Mouse (Mus musculus) hindbrain, embryonic 14.5 days (tissue): ENCODE results near the gene Ncoa3. TPM values are rescaled to one million over a fixed set of nuclear protein-coding genes. Genes with fewer than 3 reads are reported as not detected.

Experiments used
- ATAC-seq: fragments of 200-750 bp; cut with Nextera tagmentation; 2 replicates; pipeline ENCODE4 v1.8.0; 2017; ENCODE audit warnings: moderate number of reproducible peaks, mild to moderate bottlenecking, moderate TSS enrichment, moderate library complexity; ENCODE audit not compliant: low FRiP score
- DNase-seq: peaks from one replicate; pipeline ENCODE4 v3.0.0-alpha.2; 2015; ENCODE audit warnings: low spot score
- H3K27ac ChIP-seq: fragments of 300-500 bp; sonication (generic); 2 replicates; pipeline ENCODE4 v1.5.1; 2014; ENCODE audit warnings: mild to moderate bottlenecking, moderate library complexity
- H3K27me3 ChIP-seq: fragments of 300-500 bp; sonication (generic); 2 replicates; pipeline ENCODE4 v1.6.1; 2014; ENCODE audit warnings: mild to moderate bottlenecking, low read length, mixed read lengths; ENCODE audit not compliant: control insufficient read depth, insufficient read depth
- H3K36me3 ChIP-seq: fragments of 300-500 bp; sonication (generic); replicated peaks from 2 replicates; pipeline ENCODE4 v1.6.1; 2014; ENCODE audit not compliant: control insufficient read depth, insufficient read depth
- H3K4me1 ChIP-seq: fragments of 300-500 bp; sonication (generic); replicated peaks from 2 replicates; pipeline ENCODE4 v1.6.1; 2014; ENCODE audit warnings: antibody characterized with exemption, low read length, mixed read lengths; ENCODE audit not compliant: control insufficient read depth, insufficient read depth
- H3K4me2 ChIP-seq: fragments of 300-500 bp; sonication (generic); replicated peaks from 2 replicates; pipeline ENCODE4 v1.6.1; 2014; ENCODE audit warnings: mild to moderate bottlenecking, moderate library complexity
- H3K4me3 ChIP-seq: fragments of 300-500 bp; sonication (generic); replicated peaks from 2 replicates; pipeline ENCODE4 v1.5.1; 2014; ENCODE audit warnings: mild to moderate bottlenecking, low read length
- H3K9ac ChIP-seq: fragments of 300-500 bp; sonication (generic); 2 replicates; pipeline ENCODE4 v1.6.1; 2014
- H3K9me3 ChIP-seq: fragments of 300-500 bp; sonication (generic); 2 replicates; pipeline ENCODE4 v1.6.1; 2016; ENCODE audit warnings: low read length; ENCODE audit not compliant: control insufficient read depth
- WGBS: fragments of 180-500 bp; shearing (Covaris S2); extraction: QIAGEN DNeasy Blood & Tissue Kit; methylation state at CpG from one replicate; pipeline ENCODE4 v1.1.7; 2014; 5-methylcytosine and 5-hydroxymethylcytosine counted together
- polyA plus RNA-seq: library from polyadenylated mRNA; unstranded; fragments of >200 nt; fragmentation: Nextera tagmentation; extraction: Ambion mirVana; gene quantifications from 2 replicates; pipeline ENCODE4 v1.2.1, GENCODE M21; 2014

The Ncoa3 gene
- polyA plus RNA-seq, 1 experiment from 2014 or later = 15.5 TPM

DNA sequence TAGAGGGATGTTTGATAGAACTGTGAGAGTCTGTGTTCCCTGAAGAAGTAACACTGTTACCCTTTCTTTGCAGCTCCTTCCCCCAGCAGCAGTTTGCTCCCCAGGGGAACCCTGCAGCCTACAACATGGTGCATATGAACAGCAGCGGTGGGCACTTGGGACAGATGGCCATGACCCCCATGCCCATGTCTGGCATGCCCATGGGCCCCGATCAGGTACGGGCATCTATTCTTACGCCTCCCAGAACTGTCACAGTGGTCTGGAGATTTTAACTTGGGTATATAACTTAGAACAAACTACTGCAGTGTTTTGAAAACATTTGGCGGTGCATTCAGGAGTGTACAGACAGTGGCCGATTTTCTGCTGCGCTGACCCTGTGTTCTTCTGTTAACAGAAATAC lies 77.3 kb downstream of the Ncoa3 start:
- peaks cover 79% of the 10 kb centered on the region for H3K36me3 ChIP-seq
- 94% methylated on average over 7 of the region's 7 CpGs for WGBS
- no peak for DNase-seq

GRCm38 (mm10) chr2:166071481-166071880 lies 79.0 kb downstream of the Ncoa3 start:
- H3K27ac ChIP-seq = no peak overlapping the region
- H3K4me3 ChIP-seq = no peak overlapping the region
- DNase-seq (no peak), ATAC-seq (no peak)
- no peaks in the 10 kb centered on the region for H3K4me1 ChIP-seq
- H3K27me3 ChIP-seq = no peaks in the 10 kb centered on the region
- H3K36me3 ChIP-seq = peaks cover 66% of the 10 kb centered on the region
- H3K9me3 ChIP-seq = no peaks in the 10 kb centered on the region
- 94% methylated on average over 5 of the region's 5 CpGs for WGBS
- no peak overlapping the region for H3K4me2 ChIP-seq
- no peak overlapping the region for H3K9ac ChIP-seq

More for the DNA sequence above, 77.3 kb downstream of the Ncoa3 start:
- Histone ChIP-seq H3K4me3 (no peak overlapping the region), H3K27me3 (no peaks in the 10 kb centered on the region), H3K4me2 (no peak overlapping the region), H3K9ac (no peak overlapping the region), H3K4me1 (no peaks in the 10 kb centered on the region), H3K9me3 (no peaks in the 10 kb centered on the region), H3K27ac (no peak overlapping the region)
- ATAC-seq = no peak

DNA sequence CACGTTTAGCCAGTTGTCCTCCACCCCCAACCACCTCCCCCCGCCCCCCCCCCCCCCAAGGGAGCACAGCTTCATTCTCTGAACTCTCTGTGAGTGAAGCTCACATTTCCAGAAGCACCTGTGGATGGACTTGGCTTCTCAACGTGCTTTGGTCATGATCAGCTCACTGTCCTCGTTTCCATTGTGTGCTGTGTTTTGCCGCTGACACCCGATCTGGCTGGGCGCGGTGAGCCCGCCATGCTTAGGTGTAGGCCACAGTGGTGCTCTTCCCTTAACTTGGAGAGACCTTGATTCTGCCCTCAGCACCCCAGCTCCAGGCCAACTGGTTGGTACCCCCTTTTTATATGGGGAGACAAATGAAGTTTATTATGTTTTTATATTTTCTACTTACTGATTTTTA lies 79.5 kb downstream of the Ncoa3 start:
- Histone ChIP-seq H3K9ac (no peak overlapping the region), H3K4me1 (no peaks in the 10 kb centered on the region), H3K4me3 (no peak overlapping the region), H3K36me3 (peaks cover 62% of the 10 kb centered on the region), H3K4me2 (no peak overlapping the region), H3K27ac (no peak overlapping the region), H3K27me3 (no peaks in the 10 kb centered on the region), H3K9me3 (no peaks in the 10 kb centered on the region)
- no peak for DNase-seq
- WGBS = 90% methylated on average over 9 of the region's 9 CpGs
- ATAC-seq = no peak

- Histone ChIP-seq H3K4me2 (no peak overlapping the region), H3K27ac (no peak overlapping the region), H3K9ac (no peak overlapping the region), H3K27me3 (no peaks in the 10 kb centered on the region), H3K4me3 (no peak overlapping the region), H3K9me3 (no peaks in the 10 kb centered on the region), H3K4me1 (no peaks in the 10 kb centered on the region), H3K36me3 (peaks cover 50% of the 10 kb centered on the region)
- 91% methylated on average over 10 of the region's 10 CpGs for WGBS
- no peak for ATAC-seq
- DNase-seq = no peak
Measured at GRCm38 (mm10) chr2:166073082-166073481, 80.6 kb downstream of the Ncoa3 start.

GRCm38 (mm10) chr2:166074322-166074721 lies 81.9 kb downstream of the Ncoa3 start:
- DNase-seq = no peak
- Histone ChIP-seq H3K36me3 (peaks cover 41% of the 10 kb centered on the region), H3K27ac (no peak overlapping the region), H3K4me3 (no peak overlapping the region), H3K27me3 (no peaks in the 10 kb centered on the region), H3K4me2 (no peak overlapping the region), H3K4me1 (no peaks in the 10 kb centered on the region), H3K9ac (no peak overlapping the region), H3K9me3 (no peaks in the 10 kb centered on the region)
- WGBS = 63% methylated on average over 6 of the region's 6 CpGs
- ATAC-seq = no peak

GRCm38 (mm10) chr2:166077371-166077770 lies 84.9 kb downstream of the Ncoa3 start:
- Histone ChIP-seq H3K4me2 (no peak overlapping the region), H3K9ac (no peak overlapping the region), H3K9me3 (no peaks in the 10 kb centered on the region), H3K27ac (no peak overlapping the region), H3K4me1 (no peaks in the 10 kb centered on the region), H3K27me3 (no peaks in the 10 kb centered on the region), H3K36me3 (peaks cover 19% of the 10 kb centered on the region), H3K4me3 (no peak overlapping the region)
- ATAC-seq = no peak
- 93% methylated on average over 9 of the region's 9 CpGs for WGBS
- no peak for DNase-seq

DNA sequence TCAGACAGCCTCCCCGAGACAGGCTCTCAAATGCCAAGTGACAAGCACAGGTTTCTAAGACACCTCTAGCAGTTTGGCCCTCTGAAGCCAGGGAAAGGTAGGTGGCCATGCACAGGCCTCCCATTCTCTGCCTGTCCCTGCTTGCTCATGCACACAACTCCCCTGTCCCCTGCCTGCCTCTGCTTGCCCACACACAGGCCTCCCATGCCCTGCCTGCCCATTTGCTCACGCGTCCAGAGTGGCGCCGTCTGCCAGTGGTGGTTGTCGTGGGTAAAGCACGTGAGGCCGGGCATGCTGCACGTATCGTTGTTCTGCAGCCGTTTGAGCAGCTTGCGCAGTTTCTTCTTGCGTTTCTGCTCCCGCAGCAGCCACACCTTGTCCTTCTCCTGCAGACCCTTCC lies 86.8 kb downstream of the Ncoa3 start:
- no peak overlapping the region for H3K4me2 ChIP-seq
- no peak overlapping the region for H3K27ac ChIP-seq
- H3K9ac ChIP-seq = no peak overlapping the region
- 93% methylated on average over 14 of the region's 14 CpGs for WGBS
- no peaks in the 10 kb centered on the region for H3K27me3 ChIP-seq
- no peaks in the 10 kb centered on the region for H3K4me1 ChIP-seq
- H3K9me3 ChIP-seq = no peaks in the 10 kb centered on the region
- no peak for ATAC-seq
- peaks cover 12% of the 10 kb centered on the region; the same call in 1 of the 2 replicates for H3K36me3 ChIP-seq
- no peak for DNase-seq
- no peak overlapping the region for H3K4me3 ChIP-seq

DNA sequence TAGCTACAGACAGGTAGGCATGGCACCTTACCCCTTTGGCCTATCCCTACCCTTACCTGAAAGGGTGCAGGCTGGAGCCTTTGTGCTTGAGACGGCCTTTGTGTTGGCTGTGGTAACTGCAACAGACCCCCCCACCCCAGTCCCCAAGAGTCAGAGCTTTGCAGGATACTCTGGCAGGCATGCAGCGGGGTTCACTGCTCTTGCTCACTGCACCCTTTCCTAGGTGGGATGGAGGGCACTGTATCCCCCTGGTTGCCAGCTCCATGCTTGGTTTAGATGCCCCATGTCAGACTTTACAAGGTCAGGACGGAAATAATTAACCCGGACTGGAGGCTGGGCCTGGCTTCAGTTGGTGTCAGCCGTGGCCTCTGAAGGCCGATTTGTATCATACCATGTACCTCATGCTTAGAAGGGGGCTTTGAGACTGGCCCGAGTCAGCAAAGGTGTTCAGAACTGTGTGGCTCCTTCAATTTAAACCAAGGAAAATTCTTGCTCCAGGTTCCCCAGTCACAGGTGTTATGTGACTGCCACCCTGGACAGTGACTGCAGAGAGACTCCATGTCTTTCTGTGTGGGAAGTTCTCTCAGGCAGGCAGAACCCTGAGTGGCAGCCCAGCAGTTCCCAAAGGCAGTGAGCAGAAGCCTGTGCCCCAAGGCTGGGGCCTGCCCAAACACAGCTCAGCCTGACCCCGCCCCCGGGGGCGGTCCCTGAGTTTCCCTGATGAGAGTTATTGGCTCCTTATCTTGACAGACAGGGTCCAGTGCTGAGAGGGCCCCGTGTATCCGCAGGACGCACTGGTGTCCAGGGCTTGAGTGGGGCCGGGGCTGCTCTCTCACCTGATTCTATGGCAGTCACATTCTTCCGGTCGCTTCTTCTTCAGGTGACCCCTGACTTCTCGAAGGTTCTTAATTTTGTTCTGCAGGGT lies 87.8 kb downstream of the Ncoa3 start:
- no peaks in the 10 kb centered on the region for H3K27me3 ChIP-seq
- no peaks in the 10 kb centered on the region for H3K4me1 ChIP-seq
- H3K4me2 ChIP-seq = no peak overlapping the region
- DNase-seq (no peak), ATAC-seq (no peak)
- no peak overlapping the region for H3K4me3 ChIP-seq
- H3K9ac ChIP-seq = no peak overlapping the region
- H3K27ac ChIP-seq = no peak overlapping the region
- no peaks in the 10 kb centered on the region for H3K9me3 ChIP-seq
- WGBS = 62% methylated on average over 17 of the region's 17 CpGs
- H3K36me3 ChIP-seq = peaks cover 12% of the 10 kb centered on the region; the same call in 1 of the 2 replicates

DNA sequence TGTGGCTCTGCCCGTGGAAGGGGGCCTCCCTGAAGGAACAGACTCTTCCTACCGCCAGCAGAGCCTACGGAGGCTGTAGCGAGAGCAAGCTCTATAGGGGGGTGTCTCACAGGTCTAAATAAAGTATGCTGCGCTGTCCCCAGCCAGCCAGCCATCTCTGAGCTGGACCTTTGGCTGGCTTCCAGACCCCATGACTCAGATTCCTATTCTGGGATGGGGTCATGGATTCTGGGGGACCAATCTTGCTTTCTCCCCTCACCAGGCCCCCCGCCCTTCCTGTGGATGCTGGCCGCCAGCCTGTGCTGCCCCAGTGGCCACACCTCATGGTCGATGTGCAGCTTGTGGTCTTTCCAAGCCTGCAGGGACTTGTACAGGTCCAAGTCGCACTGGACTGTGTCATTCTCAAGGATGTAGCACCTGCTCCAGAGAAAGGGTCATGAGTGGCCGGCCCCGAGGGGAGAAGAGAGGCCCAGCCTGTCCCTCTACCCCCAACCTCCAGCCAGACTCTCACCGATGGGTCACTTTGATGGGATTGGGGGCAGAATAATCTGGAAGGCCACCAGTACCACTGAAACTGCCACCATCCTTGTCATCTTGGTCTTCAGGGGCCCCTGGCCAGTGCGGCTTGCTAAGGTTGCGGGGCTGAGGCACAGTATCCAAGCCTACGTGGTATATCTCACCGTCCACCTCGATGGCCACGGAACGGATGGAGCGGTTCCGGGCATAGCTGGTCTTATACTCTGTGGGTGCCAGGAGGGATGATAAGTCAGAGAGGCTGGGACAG lies 88.7 kb downstream of the Ncoa3 start:
- WGBS = 83% methylated on average over 21 of the region's 21 CpGs

More for the DNA sequence above, 88.7 kb downstream of the Ncoa3 start:
- H3K27ac ChIP-seq = no peak overlapping the region
- H3K4me2 ChIP-seq = no peak overlapping the region
- no peaks in the 10 kb centered on the region for H3K27me3 ChIP-seq
- no peak overlapping the region for H3K4me3 ChIP-seq
- no peaks in the 10 kb centered on the region for H3K9me3 ChIP-seq
- H3K4me1 ChIP-seq = no peaks in the 10 kb centered on the region
- ATAC-seq = no peak
- DNase-seq = no peak
- no peak overlapping the region for H3K9ac ChIP-seq
- H3K36me3 ChIP-seq = peaks cover 12% of the 10 kb centered on the region; the same call in 1 of the 2 replicates
